Mouse (Mus musculus): Measurements from ENCODE around the gene 6430531B16Rik. TPM values are rescaled to one million over a fixed set of nuclear protein-coding genes. Genes with fewer than 3 reads are reported as not detected.

6430531B16Rik gene
- total and polyA plus RNA-seq, 3 experiments = 0.13 TPM; not detected in 2

- no peak for DNase-seq (ENCODE audit: low read depth, low spot score)
- Histone ChIP-seq H3K4me3 (ENCODE audit: control insufficient read depth in 1 of 2, insufficient read depth in 1 of 2, low read depth in 2 of 2, low read length in 2 of 2) (no peak overlapping the region), H3K9me3 (replicated peaks; ENCODE audit: insufficient read depth, low read length) (no peaks in the 10 kb centered on the region), H3K36me3 (ENCODE audit: control insufficient read depth in 1 of 2, insufficient read depth in 2 of 2, low read length in 2 of 2) (peaks cover 0 to 3% of the 10 kb centered on the region in 2 experiments; a peak in 2 of 4 replicates), H3K4me1 (ENCODE audit: control insufficient read depth in 1 of 2, insufficient read depth in 2 of 2, low read length in 2 of 2) (peaks cover 0 to 9% of the 10 kb centered on the region in 2 experiments; a peak in 1 of 4 replicates), H3K9ac (ENCODE audit: control insufficient read depth, low read depth, low read length, poor library complexity, severe bottlenecking) (no peak overlapping the region), H3K27me3 (ENCODE audit: control insufficient read depth in 1 of 2, insufficient read depth in 2 of 2, low read length in 2 of 2) (no peaks in the 10 kb centered on the region), H3K79me2 (ENCODE audit: control insufficient read depth, insufficient read depth, low read length, poor library complexity) (no peaks in the 10 kb centered on the region), H3K27ac (ENCODE audit: control insufficient read depth, low read depth, low read length) (no peak overlapping the region)
- TF ChIP-seq CHD1 (IDR thresholded peaks at IDR 0.05; ENCODE audit: low read depth, low read length) = no peak
- no peak for TF ChIP-seq MAFK (IDR thresholded peaks at IDR 0.05; ENCODE audit: borderline replicate concordance, low read depth, low read length)
These were observed 20.6 kb downstream of the 6430531B16Rik start for GRCm38 (mm10) chr7:139957958-139958357.

DNA sequence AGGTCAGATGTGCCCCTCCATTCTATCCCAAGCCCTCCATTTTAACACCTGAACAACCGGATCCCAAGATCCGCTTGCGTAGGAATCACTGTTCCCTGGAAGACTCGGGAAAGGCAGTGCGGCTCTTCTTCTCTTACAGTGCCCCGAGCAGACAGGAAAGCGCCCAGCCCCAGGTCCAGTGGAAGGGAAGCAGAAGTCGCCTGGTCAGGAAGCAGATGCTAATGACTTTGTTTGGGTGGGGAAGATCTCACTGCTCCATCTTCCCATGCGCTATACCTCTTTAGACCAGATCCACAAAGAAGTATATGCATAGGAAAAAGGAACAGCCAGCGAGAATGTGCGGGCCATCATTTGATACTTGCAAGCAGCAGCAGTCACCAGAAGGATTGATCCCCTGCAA is 21.1 kb downstream of the 6430531B16Rik start:
- Histone ChIP-seq H3K9ac (ENCODE audit: control insufficient read depth, low read depth, low read length, poor library complexity, severe bottlenecking) (no peak overlapping the region), H3K79me2 (ENCODE audit: control insufficient read depth, insufficient read depth, low read length, poor library complexity) (no peaks in the 10 kb centered on the region), H3K27ac (ENCODE audit: control insufficient read depth, low read depth, low read length) (no peak overlapping the region), H3K4me1 (ENCODE audit: control insufficient read depth in 1 of 2, insufficient read depth in 2 of 2, low read length in 2 of 2) (peaks cover 0 to 9% of the 10 kb centered on the region in 2 experiments; a peak in 1 of 4 replicates), H3K27me3 (ENCODE audit: control insufficient read depth in 1 of 2, insufficient read depth in 2 of 2, low read length in 2 of 2) (no peaks in the 10 kb centered on the region), H3K4me3 (ENCODE audit: control insufficient read depth in 1 of 2, insufficient read depth in 1 of 2, low read depth in 2 of 2, low read length in 2 of 2) (no peak overlapping the region), H3K36me3 (ENCODE audit: control insufficient read depth in 1 of 2, insufficient read depth in 2 of 2, low read length in 2 of 2) (peaks cover 0 to 3% of the 10 kb centered on the region in 2 experiments; a peak in 2 of 4 replicates), H3K9me3 (replicated peaks; ENCODE audit: insufficient read depth, low read length) (no peaks in the 10 kb centered on the region)
- TF ChIP-seq UBTF (IDR thresholded peaks at IDR 0.05; ENCODE audit: borderline replicate concordance, insufficient read depth, low read depth, low read length) (no peak), KAT2A (conservative IDR thresholded peaks at IDR 0.05; ENCODE audit: low read depth, low read length) (no peak), MYC (IDR thresholded peaks at IDR 0.05; ENCODE audit: low read depth, low read length) (no peak), ZNF384 (IDR thresholded peaks at IDR 0.05; ENCODE audit: low read depth, low read length) (no peak)
- DNase-seq (ENCODE audit: low read depth, low spot score) = no peak

GRCm38 (mm10) chr7:139956658-139957057 is 21.9 kb downstream of the 6430531B16Rik start:
- DNase-seq (ENCODE audit: low read depth, low spot score) = no peak
- Histone ChIP-seq H3K9me3 (replicated peaks; ENCODE audit: insufficient read depth, low read length) (no peaks in the 10 kb centered on the region), H3K4me3 (ENCODE audit: control insufficient read depth in 1 of 2, insufficient read depth in 1 of 2, low read depth in 2 of 2, low read length in 2 of 2) (no peak overlapping the region), H3K4me1 (ENCODE audit: control insufficient read depth in 1 of 2, insufficient read depth in 2 of 2, low read length in 2 of 2) (peaks cover 0 to 10% of the 10 kb centered on the region in 2 experiments; a peak in 1 of 4 replicates), H3K27me3 (ENCODE audit: control insufficient read depth in 1 of 2, insufficient read depth in 2 of 2, low read length in 2 of 2) (no peaks in the 10 kb centered on the region), H3K27ac (ENCODE audit: control insufficient read depth, low read depth, low read length) (no peak overlapping the region), H3K9ac (ENCODE audit: control insufficient read depth, low read depth, low read length, poor library complexity, severe bottlenecking) (no peak overlapping the region), H3K36me3 (ENCODE audit: control insufficient read depth in 1 of 2, insufficient read depth in 2 of 2, low read length in 2 of 2) (peaks cover 0 to 7% of the 10 kb centered on the region in 2 experiments; a peak in 2 of 4 replicates), H3K79me2 (ENCODE audit: control insufficient read depth, insufficient read depth, low read length, poor library complexity) (no peaks in the 10 kb centered on the region)
- TF ChIP-seq CHD1 (IDR thresholded peaks at IDR 0.05; ENCODE audit: low read depth, low read length) (no peak), E2F4 (IDR thresholded peaks at IDR 0.05; ENCODE audit: borderline replicate concordance, low read depth, low read length) (no peak), GATA1 (IDR thresholded peaks at IDR 0.05; ENCODE audit: low read depth, low read length) (no peak), EP300 (IDR thresholded peaks at IDR 0.05; ENCODE audit: low read depth in 1 of 2, low read length in 2 of 2) (no peak), UBTF (IDR thresholded peaks at IDR 0.05; ENCODE audit: borderline replicate concordance, insufficient read depth, low read depth, low read length) (no peak), ZNF384 (IDR thresholded peaks at IDR 0.05; ENCODE audit: low read depth, low read length) (no peak), MXI1 (IDR thresholded peaks at IDR 0.05; ENCODE audit: low read depth, low read length) (no peak), SMC3 (IDR thresholded peaks at IDR 0.05; ENCODE audit: low read depth, low read length) (no peak), NELFE (IDR thresholded peaks at IDR 0.05; ENCODE audit: low read depth, low read length) (no peak), POLR2AphosphoS2 (IDR thresholded peaks at IDR 0.05; ENCODE audit: low read length) (no peak), ETS1 (IDR thresholded peaks at IDR 0.05; ENCODE audit: low read depth, low read length) (no peak), MAX (IDR thresholded peaks at IDR 0.05; ENCODE audit: low read length) (no peak), MAFK (IDR thresholded peaks at IDR 0.05; ENCODE audit: borderline replicate concordance, low read depth, low read length) (no peak), MYC (IDR thresholded peaks at IDR 0.05; ENCODE audit: low read depth, low read length) (no peak)
